Mouse (Mus musculus): ENCODE results near the gene Olfr460. TPM values are rescaled to one million over a fixed set of nuclear protein-coding genes. Genes with fewer than 3 reads are reported as not detected.

Gene Olfr460
- total RNA-seq (2023): not detected in 4 replicates

GRCm38 (mm10) chr6:40569187-40569586 is at the start of gene Olfr460:
TSS of gene Olfr460 (plus strand) at chr6:40569487.

DNA sequence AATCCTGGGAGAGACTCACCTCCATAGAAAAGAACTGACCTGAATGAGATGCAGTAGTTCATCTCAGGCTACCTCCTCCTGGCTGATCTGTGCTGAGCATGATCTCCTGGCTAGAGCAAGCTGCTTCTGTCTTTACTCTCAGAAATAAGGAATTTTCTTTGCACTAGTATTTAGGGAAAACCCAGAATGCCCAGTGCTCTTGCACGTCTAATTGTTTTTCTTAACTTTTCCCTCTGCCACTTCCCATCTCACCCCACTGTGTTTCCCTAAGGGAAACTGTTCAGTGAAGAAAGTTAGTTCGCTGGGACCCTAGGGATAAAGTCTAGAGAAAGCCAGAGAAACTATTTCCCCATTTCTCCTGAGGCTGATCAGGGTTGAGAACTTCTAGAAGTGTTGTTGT is 14.3 kb upstream of the Olfr460 start, which contains the start of gene Olfr461:
TSS of gene Olfr461 (minus strand) at position 101 of the 400 bp plus-strand sequence.

DNA sequence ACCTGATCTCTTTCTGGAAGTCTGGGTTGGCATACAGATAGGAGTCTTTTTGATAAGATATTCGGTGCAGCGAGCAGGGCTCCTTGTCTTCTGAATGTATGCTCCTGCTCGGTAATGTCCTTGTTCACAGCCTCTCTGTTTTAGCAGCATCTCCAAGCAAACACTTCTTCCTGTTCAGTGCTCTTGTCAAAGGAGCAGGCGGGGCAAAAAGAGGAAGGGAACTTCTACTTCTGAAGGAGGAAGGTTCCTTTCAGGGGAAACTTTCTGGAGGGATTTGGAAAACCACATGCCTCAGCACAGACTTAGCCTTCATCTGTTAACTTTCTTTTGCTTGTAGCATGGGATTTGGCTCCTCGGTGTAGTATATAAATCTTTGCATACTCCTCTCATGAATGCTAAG is 16.4 kb downstream of the Olfr460 start, which contains the start of gene Clec5a:
TSS of gene Clec5a (minus strand) at position 177 of the 400 bp plus-strand sequence.

GRCm38 (mm10) chr6:40613260-40613852 is 44.1 kb downstream of the Olfr460 start, which contains the start of gene Tas2r138:
TSS of gene Tas2r138 (minus strand) at chr6:40613310.

Other genes starting within 250 kb of the Olfr460 start
- 21.9 to 26.9 TPM (median 25.6 TPM) in 4 replicates for gene Agk, start 244.3 kb upstream of the Olfr460 start, total RNA-seq (2023)
- gene E330009J07Rik, start 133.4 kb upstream of the Olfr460 start, total RNA-seq (2023): 12.9 to 16.7 TPM (median 14.0 TPM) in 4 replicates
- not detected in 4 replicates for gene Wee2, start 130.4 kb upstream of the Olfr460 start, total RNA-seq (2023)
- gene Ssbp1, start 98.1 kb upstream of the Olfr460 start, total RNA-seq (2023): 106 to 125 TPM (median 111 TPM) in 4 replicates
- gene Tas2r137, start 78.3 kb upstream of the Olfr460 start, total RNA-seq (2023): 0.57 to 1.4 TPM (median 0.76 TPM) in 3 of 4 replicates, not detected in the other
- not detected in 4 replicates for gene Tas2r108, start 76.0 kb upstream of the Olfr460 start, total RNA-seq (2023)
- gene Prss37, start 50.0 kb upstream of the Olfr460 start, total RNA-seq (2023): not detected in 4 replicates
- not detected in 4 replicates for gene Olfr461, start 14.4 kb upstream of the Olfr460 start, total RNA-seq (2023)
- not detected in 4 replicates for gene Clec5a, start 16.3 kb downstream of the Olfr460 start, total RNA-seq (2023)
- gene Tas2r138, start 43.8 kb downstream of the Olfr460 start, total RNA-seq (2023): not detected in 4 replicates
- gene Mgam, start 59.3 kb downstream of the Olfr460 start, total RNA-seq (2023): not detected in 4 replicates